Mouse (Mus musculus) large intestine, adult 2 months (tissue): ENCODE measurements around the gene Tpst1. TPM values are rescaled to one million over a fixed set of nuclear protein-coding genes. Genes with fewer than 3 reads are reported as not detected.

Experiments used
- DNase-seq: peaks from one replicate; pipeline ENCODE4 v3.0.0-alpha.2; 2012; ENCODE audit warnings: low read depth, low spot score
- WGBS: fragments of 180-500 bp; shearing (Covaris S2); methylation state at CpG from one replicate; pipeline ENCODE4 v1.1.7; 2018; 5-methylcytosine and 5-hydroxymethylcytosine counted together
- polyA plus RNA-seq: library from polyadenylated mRNA; depleted of rRNA; stranded (reverse); fragments of >200 nt; gene quantifications from 2 replicates; pipeline ENCODE4 v1.2.3, GENCODE M21; 2012

Gene Tpst1
- polyA plus RNA-seq, 1 experiment: 6.9 TPM

DNA sequence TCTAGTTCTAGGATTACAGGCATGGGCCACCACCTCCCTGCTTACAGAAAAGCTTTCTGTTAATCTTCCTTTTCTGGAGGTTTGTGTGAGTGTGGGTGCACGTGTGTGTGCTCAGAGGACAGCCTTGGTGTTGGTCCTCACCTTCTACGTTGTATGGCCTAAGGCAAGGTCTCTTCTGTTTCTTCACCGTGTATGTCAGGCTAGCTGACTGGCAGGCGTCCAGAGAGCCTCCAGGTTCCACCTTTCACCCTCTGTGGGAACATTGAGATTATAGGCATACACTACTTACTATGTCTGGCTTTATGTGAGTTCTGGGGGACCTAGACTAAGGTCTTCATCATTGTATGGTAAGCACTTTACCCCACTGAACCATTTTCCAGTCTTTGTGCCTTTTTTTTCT is 9.3 kb downstream of the Tpst1 start:
- 36% methylated on average over 4 of the region's 4 CpGs for WGBS
- no peak for DNase-seq

GRCm38 (mm10) chr5:130084271-130084670 is 11.1 kb downstream of the Tpst1 start:
- no peak for DNase-seq
- 66% methylated on average over 3 of the region's 3 CpGs for WGBS

DNA sequence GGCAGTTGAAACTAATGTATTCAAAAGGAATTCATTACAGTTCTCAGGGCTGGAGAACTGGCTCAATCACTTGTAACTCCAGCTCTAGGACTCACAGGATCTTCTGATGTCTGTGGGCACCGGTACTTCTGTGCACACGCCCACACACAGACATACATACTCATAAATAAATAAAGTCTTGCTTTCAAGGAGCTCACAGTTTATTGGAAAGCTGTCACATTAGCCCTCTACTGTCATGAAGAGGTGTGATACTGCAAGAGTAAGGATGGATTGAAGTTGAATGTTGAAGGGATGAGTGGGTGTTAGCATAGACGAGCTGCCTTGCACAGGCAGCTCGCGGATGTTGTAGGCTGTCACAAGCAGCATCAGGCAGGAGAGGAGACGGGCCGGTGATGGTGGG is 14.9 kb downstream of the Tpst1 start:
- no peak for DNase-seq
- 80% methylated on average over 7 of the region's 7 CpGs for WGBS

GRCm38 (mm10) chr5:130088612-130089011 is 15.5 kb downstream of the Tpst1 start:
- 83% methylated on average over 4 of the region's 4 CpGs for WGBS
- no peak for DNase-seq

DNA sequence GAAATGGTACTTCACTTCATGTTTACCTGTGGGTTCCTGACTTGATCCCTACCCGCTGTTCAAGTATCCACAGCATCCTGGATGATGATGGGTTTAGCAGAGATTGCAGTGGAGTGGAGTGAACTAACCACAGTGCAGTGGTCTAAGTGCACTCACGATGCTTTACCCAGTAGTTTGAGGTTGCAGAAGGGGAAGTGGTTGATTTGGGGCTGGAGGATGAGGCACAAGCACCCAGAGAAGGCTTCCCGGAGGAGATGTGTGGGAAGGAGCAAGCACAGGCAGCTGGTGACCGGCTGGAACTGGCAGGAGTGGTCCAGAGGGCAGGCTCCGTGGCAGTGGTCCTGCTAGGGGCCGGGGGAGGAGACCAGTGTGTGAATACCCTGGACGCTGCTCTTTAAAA is 16.1 kb downstream of the Tpst1 start:
- no peak for DNase-seq
- 60% methylated on average over 7 of the region's 7 CpGs for WGBS

DNA sequence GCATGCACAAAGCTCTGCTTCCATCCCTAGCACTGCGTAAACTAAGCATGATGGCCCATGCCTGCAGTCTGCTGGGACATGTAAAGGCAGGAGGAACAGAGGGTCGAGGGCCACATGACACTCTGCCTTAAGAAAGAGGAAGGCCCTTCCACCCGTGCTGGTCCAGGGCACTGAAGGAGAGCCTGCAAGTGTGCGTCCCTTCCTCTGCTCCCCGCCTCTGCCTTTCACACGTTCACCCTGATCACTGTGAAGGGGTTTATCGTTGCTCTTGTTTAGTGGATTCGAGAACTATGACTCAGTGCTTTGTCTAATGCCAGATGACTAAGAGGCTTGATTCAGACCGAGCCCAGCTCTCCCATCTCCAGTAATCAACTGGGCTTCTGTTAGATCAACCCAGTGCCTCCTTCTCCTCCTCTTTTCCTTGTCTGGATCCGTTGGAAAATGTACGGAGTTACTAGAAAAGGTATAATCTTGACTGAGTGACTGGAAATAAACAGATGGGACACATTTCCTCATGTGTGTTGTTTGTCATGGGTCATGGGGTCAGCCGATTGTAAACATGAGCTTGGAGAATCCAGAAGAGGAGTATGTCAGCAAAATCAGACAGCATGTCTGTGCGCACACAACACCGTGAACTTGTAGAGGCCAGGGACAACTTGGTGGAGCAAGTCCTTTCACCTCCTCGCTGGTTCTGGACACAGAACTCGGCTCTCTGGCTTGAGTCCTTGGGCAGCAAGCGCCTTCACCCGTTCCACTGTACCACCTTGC is 16.7 kb downstream of the Tpst1 start:
- 61% methylated on average over 18 of the region's 18 CpGs for WGBS
- no peak for DNase-seq

DNA sequence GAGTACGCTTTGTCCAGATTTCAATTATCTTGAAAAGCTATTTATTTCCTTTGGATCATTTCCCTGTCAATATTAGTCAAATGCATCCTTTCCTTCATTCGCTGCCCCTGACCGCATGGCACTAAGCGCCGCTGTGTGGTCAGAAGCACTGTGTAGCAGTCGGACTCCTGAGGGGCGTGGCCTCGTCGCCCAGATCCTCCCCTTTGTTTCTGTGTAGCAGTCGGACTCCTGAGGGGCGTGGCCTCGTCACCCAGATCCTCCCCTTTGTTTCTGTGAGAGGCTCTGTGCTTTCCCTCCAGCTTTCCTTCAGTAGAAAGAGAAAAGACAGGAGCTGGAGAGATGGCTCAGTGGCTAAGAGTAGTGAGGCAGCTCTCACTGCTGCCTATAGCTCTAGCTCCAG is 23.6 kb downstream of the Tpst1 start:
- no peak for DNase-seq
- WGBS: 65% methylated on average over 12 of the region's 12 CpGs

DNA sequence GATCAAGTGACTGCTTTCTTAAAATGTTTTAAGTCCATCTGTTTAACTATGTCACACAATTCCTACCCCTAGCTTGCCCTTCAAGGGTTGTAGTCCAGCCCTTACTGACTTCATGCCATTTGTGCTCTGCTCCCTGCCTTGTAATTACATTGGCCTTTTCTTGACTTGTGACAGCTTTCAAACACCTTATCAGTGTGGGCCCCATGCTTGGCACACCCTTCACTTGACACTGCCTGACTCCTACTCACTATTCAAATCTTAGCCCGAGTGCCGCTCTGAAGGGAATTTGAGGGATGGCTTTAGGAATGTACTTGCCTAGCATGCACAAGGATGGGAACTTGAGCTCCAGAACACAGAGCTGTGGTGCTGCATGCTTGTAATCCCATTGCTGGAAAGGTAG is 24.7 kb downstream of the Tpst1 start:
- DNase-seq: no peak
- 59% methylated on average over 2 of the region's 2 CpGs for WGBS

GRCm38 (mm10) chr5:130101724-130102123 is 28.6 kb downstream of the Tpst1 start:
- no peak for DNase-seq
- 95% methylated on average over 17 of the region's 17 CpGs for WGBS

- no peak for DNase-seq
- WGBS: 71% methylated on average over 3 of the region's 3 CpGs
These were observed 36.2 kb downstream of the Tpst1 start for GRCm38 (mm10) chr5:130109348-130109747.

DNA sequence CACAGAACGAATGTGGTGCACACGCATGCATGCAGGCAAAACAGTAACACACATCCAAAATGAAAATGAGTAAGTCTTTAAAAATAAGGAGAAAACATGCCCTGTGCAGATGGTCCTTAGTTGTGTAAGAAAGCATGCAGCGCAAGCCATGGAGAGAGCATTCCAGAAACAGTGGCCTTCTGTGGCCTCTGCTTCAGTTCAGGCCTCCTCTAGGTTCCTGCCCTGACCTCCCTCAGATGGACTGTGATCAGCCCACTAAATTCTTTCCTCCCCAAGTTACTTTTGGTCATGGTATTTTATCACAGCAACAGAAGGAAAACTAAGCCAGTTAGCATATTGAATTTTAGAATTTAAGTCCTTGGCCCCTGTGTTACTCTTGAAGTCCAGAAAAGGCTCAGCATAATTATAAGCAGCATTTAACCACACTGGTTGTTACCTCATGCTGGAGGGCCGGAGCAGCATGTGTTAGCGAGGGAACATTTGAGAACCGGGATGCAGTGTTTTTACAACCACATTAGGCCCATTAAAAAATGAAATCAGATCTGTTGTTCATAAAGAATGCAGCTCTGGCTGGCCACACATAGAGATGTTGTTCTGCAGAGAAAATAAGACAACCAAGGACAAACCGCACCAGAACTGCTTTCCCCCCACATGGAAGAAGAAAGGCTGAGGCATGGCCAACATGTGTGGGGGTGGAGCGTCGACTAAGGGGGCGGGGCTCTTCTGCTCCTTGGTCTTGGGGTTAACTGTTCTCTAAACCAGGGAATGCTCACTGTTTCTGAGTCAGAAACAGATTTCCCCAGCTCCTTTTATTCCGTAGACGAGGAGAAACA is 37.7 kb downstream of the Tpst1 start:
- DNase-seq: no peak
- 78% methylated on average over 12 of the region's 12 CpGs for WGBS

- DNase-seq: no peak
These were observed 39.5 kb downstream of the Tpst1 start for GRCm38 (mm10) chr5:130112653-130113052.

- no peak for DNase-seq
- 86% methylated on average over 12 of the region's 12 CpGs for WGBS
These were observed 43.0 kb downstream of the Tpst1 start for GRCm38 (mm10) chr5:130116116-130116515.

GRCm38 (mm10) chr5:130116857-130117256 is 43.7 kb downstream of the Tpst1 start:
- no peak for DNase-seq
- 72% methylated on average over 7 of the region's 7 CpGs for WGBS

GRCm38 (mm10) chr5:130117932-130118331 is 44.8 kb downstream of the Tpst1 start:
- WGBS: 74% methylated on average over 6 of the region's 6 CpGs
- no peak for DNase-seq

DNA sequence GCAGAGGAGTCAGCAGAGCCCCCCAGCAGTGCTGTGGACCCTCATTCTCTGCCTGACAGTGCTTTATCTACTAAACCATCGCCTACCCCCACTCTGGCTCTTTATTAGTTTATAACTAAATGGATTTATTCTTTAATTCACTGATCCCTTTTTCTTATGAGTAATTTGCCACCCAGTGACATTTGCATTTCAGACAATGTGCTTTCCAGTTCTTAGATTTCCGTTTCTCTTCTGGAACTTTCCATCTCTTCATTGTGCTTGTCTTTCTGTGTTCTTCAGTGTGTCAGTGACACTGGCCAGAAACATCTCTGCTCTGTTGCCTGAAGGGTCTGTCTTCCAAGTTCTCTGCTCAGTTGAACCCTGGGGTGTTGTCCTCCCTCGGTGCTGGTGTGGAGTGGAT is 46.1 kb downstream of the Tpst1 start:
- 63% methylated on average over 3 of the region's 3 CpGs for WGBS
- DNase-seq: no peak

GRCm38 (mm10) chr5:130120070-130120736 is 47.1 kb downstream of the Tpst1 start:
- DNase-seq: no peak

DNA sequence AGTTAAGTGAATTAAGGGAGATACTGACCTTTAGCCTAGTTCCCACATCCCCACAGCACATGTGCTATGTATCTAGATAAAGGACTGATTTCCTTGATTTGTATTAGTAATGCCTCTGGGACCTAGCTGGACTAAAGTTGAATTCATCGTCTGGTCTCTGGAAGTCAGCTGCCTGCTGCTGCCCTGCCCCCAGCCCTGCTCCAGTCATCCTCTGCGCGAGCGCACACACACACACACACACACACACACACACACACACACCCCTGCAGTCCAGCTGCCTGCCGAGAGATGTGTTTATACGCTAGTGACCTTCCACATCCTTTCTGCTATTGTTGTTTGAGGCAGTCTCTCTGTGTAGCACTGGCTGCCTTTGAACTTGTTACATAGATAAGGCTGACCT is 47.8 kb downstream of the Tpst1 start:
- no peak for DNase-seq
- 57% methylated on average over 6 of the region's 6 CpGs for WGBS

More at GRCm38 (mm10) chr5:130120070-130120736, 47.1 kb downstream of the Tpst1 start:
- WGBS: 81% methylated on average over 12 of the region's 12 CpGs

DNA sequence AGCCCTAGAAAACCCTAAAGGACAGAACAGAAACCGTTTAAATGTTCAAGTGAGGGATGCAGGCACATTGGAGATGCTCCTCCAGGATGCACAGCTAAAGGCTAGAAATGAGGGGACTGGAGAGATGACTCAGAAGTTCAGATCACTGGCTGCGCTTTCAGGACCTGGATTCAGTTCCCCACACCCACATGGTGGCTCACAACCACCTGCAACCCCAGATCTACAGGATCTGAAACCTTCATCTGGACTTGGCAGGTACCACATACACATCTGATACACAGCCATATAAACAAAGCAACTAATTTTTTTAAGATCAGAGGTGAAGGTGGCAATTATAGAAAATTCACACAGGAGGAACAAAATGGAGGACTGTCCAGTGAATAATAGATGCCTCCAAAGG is 49.2 kb downstream of the Tpst1 start:
- DNase-seq: no peak
- WGBS: 95% methylated on average over 2 of the region's 2 CpGs

DNA sequence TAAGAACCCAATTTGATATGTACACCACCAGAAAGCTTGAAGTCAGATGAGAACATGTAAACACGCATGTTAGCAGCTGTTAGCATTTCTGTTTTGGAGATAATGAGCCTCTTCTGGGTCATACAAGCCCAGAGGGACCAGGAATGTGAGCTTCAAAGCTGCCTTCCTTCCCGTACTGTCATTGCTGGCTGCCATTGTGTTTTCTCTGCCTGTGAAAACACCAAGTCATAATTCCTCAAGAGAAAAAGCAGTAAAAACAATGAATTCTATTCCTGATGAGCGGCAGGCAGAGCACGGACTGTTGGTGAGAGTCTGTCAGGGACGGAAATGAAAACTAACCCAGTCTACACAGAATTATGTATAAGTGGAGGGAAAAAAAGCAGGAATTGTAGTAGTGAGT is 51.1 kb downstream of the Tpst1 start:
- DNase-seq: no peak
- 75% methylated on average over 5 of the region's 5 CpGs for WGBS
